Mouse (Mus musculus) ovary, postnatal 36 days (tissue): ENCODE measurements around the gene Nlrp10.

Source experiments
- DNase-seq: peaks from one replicate; pipeline ENCODE4 v3.0.0; 2022; ENCODE audit warnings: low spot score, mixed read lengths

Nlrp10 gene

GRCm38 (mm10) chr7:108929726-108930393 is at the start of gene Nlrp10:
TSS of gene Nlrp10 (minus strand) at chr7:108930178.
- no peak for DNase-seq

- peak; percentile 19 for DNase-seq
Observed at GRCm38 (mm10) chr7:108972273-108972672, 42.3 kb upstream of the Nlrp10 start.

- no peak for DNase-seq
Observed at GRCm38 (mm10) chr7:108968201-108968600, 38.2 kb upstream of the Nlrp10 start.

GRCm38 (mm10) chr7:108966742-108967362 is 36.9 kb upstream of the Nlrp10 start:
- DNase-seq = peak; percentile 15

GRCm38 (mm10) chr7:108965968-108966367 is 36.0 kb upstream of the Nlrp10 start:
- DNase-seq = no peak

GRCm38 (mm10) chr7:108957734-108958133 is 27.8 kb upstream of the Nlrp10 start:
- DNase-seq = no peak

GRCm38 (mm10) chr7:108954185-108954584 is 24.2 kb upstream of the Nlrp10 start:
- no peak for DNase-seq

GRCm38 (mm10) chr7:108952801-108953200 is 22.8 kb upstream of the Nlrp10 start:
- DNase-seq = no peak

GRCm38 (mm10) chr7:108950762-108951331 is 20.9 kb upstream of the Nlrp10 start:
- peak; percentile 38 for DNase-seq

GRCm38 (mm10) chr7:108950312-108950761 is 20.4 kb upstream of the Nlrp10 start, which contains the start of gene Tub:
TSS of gene Tub (plus strand) at chr7:108950338.
- peak; percentile 42 for DNase-seq

GRCm38 (mm10) chr7:108949301-108949700 is 19.3 kb upstream of the Nlrp10 start:
- no peak for DNase-seq

GRCm38 (mm10) chr7:108948611-108949010 is 18.6 kb upstream of the Nlrp10 start:
- DNase-seq = no peak

- no peak for DNase-seq
Observed at GRCm38 (mm10) chr7:108944002-108944401, 14.0 kb upstream of the Nlrp10 start.

GRCm38 (mm10) chr7:108941466-108941865 is 11.5 kb upstream of the Nlrp10 start:
- DNase-seq = no peak

GRCm38 (mm10) chr7:108936591-108936990 is 6.6 kb upstream of the Nlrp10 start:
- no peak for DNase-seq

GRCm38 (mm10) chr7:108935411-108935810 is 5.4 kb upstream of the Nlrp10 start:
- no peak for DNase-seq

GRCm38 (mm10) chr7:108934836-108935235 is 4.9 kb upstream of the Nlrp10 start:
- DNase-seq = no peak

GRCm38 (mm10) chr7:108933794-108934731 is 4.1 kb upstream of the Nlrp10 start, which contains the start of gene Eif3f:
TSS of gene Eif3f (plus strand) at chr7:108934417.
- peak; percentile 91 for DNase-seq

GRCm38 (mm10) chr7:108928280-108929188 is 1.4 kb downstream of the Nlrp10 start:
- DNase-seq = no peak

- no peak for DNase-seq
Observed at GRCm38 (mm10) chr7:108927043-108927442, 2.9 kb downstream of the Nlrp10 start.

GRCm38 (mm10) chr7:108903969-108904368 is 26.0 kb downstream of the Nlrp10 start:
- DNase-seq = no peak
